Mouse (Mus musculus): Measurements from ENCODE around the gene Irf9. TPM values are rescaled to one million over a fixed set of nuclear protein-coding genes. Genes with fewer than 3 reads are reported as not detected.

Irf9 gene
- polyA plus RNA-seq, 1 experiment from 2014 or later: 8.0 TPM

GRCm38 (mm10) chr14:55589271-55589670 is 14.1 kb upstream of the Irf9 start:
- no peak overlapping the region for H3K27ac ChIP-seq
- H3K9me3 ChIP-seq (ENCODE audit: control insufficient read depth, low read length): no peaks in the 10 kb centered on the region
- peaks cover 23% of the 10 kb centered on the region for H3K4me1 ChIP-seq (replicated peaks; ENCODE audit: control insufficient read depth, insufficient read depth, low read length)
- no peak overlapping the region for H3K4me2 ChIP-seq (replicated peaks)
- no peak for ATAC-seq (ENCODE audit: low FRiP score)
- H3K27me3 ChIP-seq (ENCODE audit: control insufficient read depth, insufficient read depth, low read length): no peaks in the 10 kb centered on the region
- DNase-seq (ENCODE audit: low spot score): no peak
- H3K4me3 ChIP-seq (replicated peaks; ENCODE audit: low read length): no peak overlapping the region
- WGBS: 89% methylated on average over 5 of the region's 5 CpGs
- H3K9ac ChIP-seq: no peak overlapping the region
- peaks cover 23% of the 10 kb centered on the region for H3K36me3 ChIP-seq (replicated peaks; ENCODE audit: control insufficient read depth, insufficient read depth)

- Histone ChIP-seq H3K9ac (peak overlapping the region; percentile 80), H3K9me3 (ENCODE audit: control insufficient read depth, low read length) (no peaks in the 10 kb centered on the region), H3K4me1 (replicated peaks; ENCODE audit: control insufficient read depth, insufficient read depth, low read length) (peaks cover 22% of the 10 kb centered on the region), H3K4me3 (replicated peaks; ENCODE audit: low read length) (peak overlapping the region; percentile 74), H3K36me3 (replicated peaks; ENCODE audit: control insufficient read depth, insufficient read depth) (peaks cover 29% of the 10 kb centered on the region), H3K4me2 (replicated peaks) (peak overlapping the region; percentile 86), H3K27me3 (ENCODE audit: control insufficient read depth, insufficient read depth, low read length) (no peaks in the 10 kb centered on the region), H3K27ac (peak overlapping the region; percentile 95)
- ATAC-seq (ENCODE audit: low FRiP score) (no peak), DNase-seq (ENCODE audit: low spot score) (no peak)
- 89% methylated on average over 11 of the region's 11 CpGs for whole genome bisulfite sequencing
Measured at GRCm38 (mm10) chr14:55589771-55590448, 13.5 kb upstream of the Irf9 start.

- Histone ChIP-seq H3K4me1 (replicated peaks; ENCODE audit: control insufficient read depth, insufficient read depth, low read length) (peaks cover 20% of the 10 kb centered on the region), H3K36me3 (replicated peaks; ENCODE audit: control insufficient read depth, insufficient read depth) (peaks cover 39% of the 10 kb centered on the region), H3K4me2 (replicated peaks) (peak within 1 kb of the TSS; percentile 86), H3K9me3 (ENCODE audit: control insufficient read depth, low read length) (no peaks in the 10 kb centered on the region), H3K27ac (peak within 1 kb of the TSS; percentile 95), H3K4me3 (replicated peaks; ENCODE audit: low read length) (peak within 1 kb of the TSS; percentile 74), H3K9ac (peak within 1 kb of the TSS; percentile 80), H3K27me3 (ENCODE audit: control insufficient read depth, insufficient read depth, low read length) (no peaks in the 10 kb centered on the region)
- WGBS: under 1% methylated on average over 22 of the region's 22 CpGs
- ATAC-seq (ENCODE audit: low FRiP score) (peak; percentile 95), DNase-seq (ENCODE audit: low spot score) (peak; percentile 88)
Measured at GRCm38 (mm10) chr14:55590748-55591330, 12.5 kb upstream of the Irf9 start, which contains the start of gene Psme2. Psme2 (minus strand) TSS chr14:55591113.

- Histone ChIP-seq H3K36me3 (replicated peaks; ENCODE audit: control insufficient read depth, insufficient read depth) (peaks cover 44% of the 10 kb centered on the region), H3K4me3 (replicated peaks; ENCODE audit: low read length) (peak within 1 kb of the TSS; percentile 74), H3K27me3 (ENCODE audit: control insufficient read depth, insufficient read depth, low read length) (no peaks in the 10 kb centered on the region), H3K4me2 (replicated peaks) (peak within 1 kb of the TSS; percentile 86), H3K4me1 (replicated peaks; ENCODE audit: control insufficient read depth, insufficient read depth, low read length) (peaks cover 20% of the 10 kb centered on the region), H3K9me3 (ENCODE audit: control insufficient read depth, low read length) (no peaks in the 10 kb centered on the region), H3K9ac (peak within 1 kb of the TSS; percentile 80), H3K27ac (peak within 1 kb of the TSS; percentile 95)
- DNase-seq (ENCODE audit: low spot score) (peak; percentile 82), ATAC-seq (ENCODE audit: low FRiP score) (peak; percentile 88)
- WGBS: under 1% methylated on average over 32 of the region's 33 CpGs
Measured at GRCm38 (mm10) chr14:55591331-55591891, 12.0 kb upstream of the Irf9 start, which contains the start of gene Rnf31. Rnf31 (plus strand) TSS chr14:55591708.

- 11% methylated on average over 16 of the region's 16 CpGs for whole genome bisulfite sequencing
- peak overlapping the region; percentile 74 for H3K4me3 ChIP-seq (replicated peaks; ENCODE audit: low read length)
- no peak for DNase-seq (ENCODE audit: low spot score)
Measured at GRCm38 (mm10) chr14:55592226-55592625, 11.1 kb upstream of the Irf9 start.

GRCm38 (mm10) chr14:55596036-55596690 is 7.2 kb upstream of the Irf9 start:
- peaks cover 72% of the 10 kb centered on the region for H3K36me3 ChIP-seq (replicated peaks; ENCODE audit: control insufficient read depth, insufficient read depth)
- no peak for DNase-seq (ENCODE audit: low spot score)
- no peak overlapping the region for H3K27ac ChIP-seq
- peaks cover 14% of the 10 kb centered on the region for H3K4me1 ChIP-seq (replicated peaks; ENCODE audit: control insufficient read depth, insufficient read depth, low read length)
- ATAC-seq (ENCODE audit: low FRiP score): no peak
- H3K9ac ChIP-seq: no peak overlapping the region
- no peaks in the 10 kb centered on the region for H3K27me3 ChIP-seq (ENCODE audit: control insufficient read depth, insufficient read depth, low read length)
- H3K9me3 ChIP-seq (ENCODE audit: control insufficient read depth, low read length): no peaks in the 10 kb centered on the region
- 72% methylated on average over 13 of the region's 13 CpGs for WGBS
- H3K4me3 ChIP-seq (replicated peaks; ENCODE audit: low read length): no peak overlapping the region
- H3K4me2 ChIP-seq (replicated peaks): no peak overlapping the region

More at GRCm38 (mm10) chr14:55592226-55592625, 11.1 kb upstream of the Irf9 start:
- H3K4me1 ChIP-seq (replicated peaks; ENCODE audit: control insufficient read depth, insufficient read depth, low read length): peaks cover 20% of the 10 kb centered on the region
- ATAC-seq (ENCODE audit: low FRiP score): no peak
- H3K4me2 ChIP-seq (replicated peaks): peak overlapping the region; percentile 86
- H3K27me3 ChIP-seq (ENCODE audit: control insufficient read depth, insufficient read depth, low read length): no peaks in the 10 kb centered on the region
- peaks cover 46% of the 10 kb centered on the region for H3K36me3 ChIP-seq (replicated peaks; ENCODE audit: control insufficient read depth, insufficient read depth)
- H3K9ac ChIP-seq: peak overlapping the region; percentile 80
- no peak overlapping the region for H3K27ac ChIP-seq
- no peaks in the 10 kb centered on the region for H3K9me3 ChIP-seq (ENCODE audit: control insufficient read depth, low read length)

DNA sequence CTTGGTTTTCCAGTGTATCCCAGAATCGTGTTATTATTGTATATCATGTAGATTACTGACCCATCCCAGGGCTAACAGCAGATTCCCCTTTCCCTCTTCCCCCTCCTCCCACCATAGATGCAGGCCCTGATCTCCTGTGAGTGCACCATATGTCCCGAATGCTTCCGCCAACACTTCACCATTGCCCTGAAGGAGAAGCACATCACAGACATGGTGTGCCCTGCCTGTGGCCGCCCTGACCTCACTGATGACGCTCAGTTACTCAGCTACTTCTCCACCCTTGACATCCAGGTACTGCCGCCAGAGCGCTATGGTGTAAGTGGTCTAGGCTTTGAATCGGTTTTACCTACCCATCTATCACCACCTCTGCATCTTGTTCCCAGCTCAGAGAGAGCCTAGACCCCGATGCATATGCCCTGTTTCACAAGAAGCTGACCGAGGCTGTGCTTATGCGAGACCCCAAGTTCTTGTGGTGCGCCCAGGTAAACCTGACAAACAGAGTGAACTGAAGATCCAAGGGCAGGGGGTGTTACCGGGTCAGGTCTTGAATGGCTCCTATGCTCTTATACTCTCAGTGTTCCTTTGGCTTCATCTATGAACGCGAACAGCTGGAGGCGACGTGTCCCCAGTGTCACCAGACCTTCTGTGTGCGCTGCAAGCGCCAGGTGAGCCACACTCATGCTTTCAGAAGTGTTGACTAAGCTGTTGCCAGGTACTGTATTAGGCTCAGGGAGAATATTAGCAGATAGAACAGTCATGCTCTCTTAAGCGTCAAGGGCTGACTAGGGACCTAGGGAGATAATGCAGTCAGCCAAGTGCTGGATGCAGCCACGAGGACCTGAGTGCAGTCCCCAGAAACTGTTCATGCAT is 4.6 kb upstream of the Irf9 start:
- no peak overlapping the region for H3K27ac ChIP-seq
- H3K4me2 ChIP-seq (replicated peaks): no peak overlapping the region
- no peaks in the 10 kb centered on the region for H3K4me1 ChIP-seq (replicated peaks; ENCODE audit: control insufficient read depth, insufficient read depth, low read length)
- 95% methylated on average over 21 of the region's 21 CpGs for WGBS
- H3K9ac ChIP-seq: no peak overlapping the region
- no peak overlapping the region for H3K4me3 ChIP-seq (replicated peaks; ENCODE audit: low read length)
- H3K36me3 ChIP-seq (replicated peaks; ENCODE audit: control insufficient read depth, insufficient read depth): peaks cover 95% of the 10 kb centered on the region
- H3K27me3 ChIP-seq (ENCODE audit: control insufficient read depth, insufficient read depth, low read length): no peaks in the 10 kb centered on the region
- ATAC-seq (ENCODE audit: low FRiP score): no peak
- no peak for DNase-seq (ENCODE audit: low spot score)
- no peaks in the 10 kb centered on the region for H3K9me3 ChIP-seq (ENCODE audit: control insufficient read depth, low read length)

- H3K4me2 ChIP-seq (replicated peaks): peak overlapping the region; percentile 33
- 22% methylated on average over 19 of the region's 19 CpGs for WGBS
- no peaks in the 10 kb centered on the region for H3K4me1 ChIP-seq (replicated peaks; ENCODE audit: control insufficient read depth, insufficient read depth, low read length)
- H3K9me3 ChIP-seq (ENCODE audit: control insufficient read depth, low read length): no peaks in the 10 kb centered on the region
- no peak overlapping the region; the same call in 1 of the 2 replicates for H3K4me3 ChIP-seq (replicated peaks; ENCODE audit: low read length)
- H3K36me3 ChIP-seq (replicated peaks; ENCODE audit: control insufficient read depth, insufficient read depth): peaks cover 82% of the 10 kb centered on the region
- 0 out of 2 replicates have a peak overlapping the region, but pooled peaks have one; percentile 15 for H3K27ac ChIP-seq
- no peaks in the 10 kb centered on the region for H3K27me3 ChIP-seq (ENCODE audit: control insufficient read depth, insufficient read depth, low read length)
- ATAC-seq (ENCODE audit: low FRiP score): peak; percentile 86
- DNase-seq (ENCODE audit: low spot score): peak; percentile 74
- no peak overlapping the region for H3K9ac ChIP-seq
Measured at GRCm38 (mm10) chr14:55603633-55604576, 534 bp downstream of the Irf9 start.
